Mouse (Mus musculus) heart, embryonic 16.5 days (tissue): ENCODE measurements at regions not wholly inside any gene's neighbourhood (a gene's known extent, or its start where the extent isn't known, plus 50 kb on each side); places are given as distances from the start of the nearest gene placed in this dataset.

Source experiments
- ATAC-seq: fragments of 200-750 bp; cut with Nextera tagmentation; replicated peaks from 2 replicates; pipeline ENCODE4 v1.8.0; 2017; ENCODE audit warnings: moderate number of reproducible peaks; ENCODE audit not compliant: insufficient read depth, low FRiP score; ENCODE audit errors: extremely low read depth
- H3K27ac ChIP-seq: fragments of 300-500 bp; sonication (generic); 2 replicates; pipeline ENCODE4 v1.5.1; 2014; ENCODE audit warnings: mild to moderate bottlenecking, low read length, control low read depth, moderate library complexity
- H3K27me3 ChIP-seq: fragments of 300-500 bp; sonication (generic); 2 replicates; pipeline ENCODE4 v1.6.1; 2014; ENCODE audit warnings: low read length, mixed read lengths; ENCODE audit not compliant: control insufficient read depth, insufficient read depth
- H3K36me3 ChIP-seq: fragments of 300-500 bp; sonication (generic); 2 replicates; pipeline ENCODE4 v1.6.1; 2014; ENCODE audit not compliant: control insufficient read depth, insufficient read depth
- H3K4me1 ChIP-seq: fragments of 300-500 bp; sonication (generic); 2 replicates; pipeline ENCODE4 v1.6.1; 2014; ENCODE audit warnings: low read length, mixed read lengths; ENCODE audit not compliant: control insufficient read depth, insufficient read depth
- H3K4me2 ChIP-seq: fragments of 300-500 bp; sonication (generic); 2 replicates; pipeline ENCODE4 v1.6.1; 2014; ENCODE audit warnings: low read depth, mild to moderate bottlenecking, control low read depth, low read length
- H3K4me3 ChIP-seq: fragments of 300-500 bp; sonication (generic); 2 replicates; pipeline ENCODE4 v1.5.1; 2014; ENCODE audit warnings: mild to moderate bottlenecking, control low read depth, low read length
- H3K9ac ChIP-seq: fragments of 300-500 bp; sonication (generic); 2 replicates; pipeline ENCODE4 v1.6.1; 2014; ENCODE audit warnings: low read length, control low read depth
- H3K9me3 ChIP-seq: fragments of 300-500 bp; sonication (generic); replicated peaks from 2 replicates; pipeline ENCODE4 v1.6.1; 2016; ENCODE audit warnings: low read length; ENCODE audit not compliant: control insufficient read depth
- WGBS: fragments of 180-500 bp; shearing (Covaris S2); extraction: QIAGEN DNeasy Blood & Tissue Kit; methylation state at CpG from one replicate; pipeline ENCODE4 v1.1.7; 2014; 5-methylcytosine and 5-hydroxymethylcytosine counted together

DNA sequence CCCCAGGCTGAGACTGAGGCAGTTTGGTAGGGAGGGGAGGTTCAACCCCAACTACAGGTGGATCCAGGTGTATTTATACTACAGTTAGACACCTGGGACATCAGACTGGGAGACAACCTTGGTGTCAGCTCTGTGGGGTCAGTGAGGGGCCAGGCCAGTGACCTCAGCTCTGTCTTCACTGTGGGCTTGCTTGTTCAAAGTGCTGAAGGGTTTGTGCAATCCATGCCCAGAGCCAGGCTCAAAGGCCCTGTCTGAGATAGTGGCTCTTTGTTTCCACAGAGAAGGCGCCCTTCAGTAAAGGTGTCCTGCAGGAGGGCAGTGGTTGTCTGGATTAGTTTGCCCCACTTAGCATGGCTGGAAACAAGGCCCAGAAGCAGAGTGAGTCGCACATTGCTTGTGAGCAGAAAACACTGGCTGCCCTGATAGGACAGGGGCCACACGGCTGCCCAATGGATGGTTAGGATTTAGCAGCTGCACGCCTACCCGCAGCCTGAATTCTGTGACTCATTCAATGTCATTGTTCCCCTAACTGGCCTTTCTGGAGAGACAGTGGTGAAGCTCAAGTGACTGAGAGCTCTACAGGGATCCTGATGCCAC lies 154.7 kb downstream of the Cdh26 start:
- Histone ChIP-seq H3K27ac (no peak overlapping the region), H3K4me1 (no peaks in the 10 kb centered on the region), H3K27me3 (peaks cover 6% of the 10 kb centered on the region), H3K36me3 (no peaks in the 10 kb centered on the region), H3K9me3 (0 out of 2 replicates have a peak, but pooled peaks cover 2% of the 10 kb centered on the region), H3K4me3 (no peak overlapping the region), H3K4me2 (no peak overlapping the region), H3K9ac (no peak overlapping the region)
- 67% methylated on average over 5 of the region's 5 CpGs for WGBS
- no peak for ATAC-seq

DNA sequence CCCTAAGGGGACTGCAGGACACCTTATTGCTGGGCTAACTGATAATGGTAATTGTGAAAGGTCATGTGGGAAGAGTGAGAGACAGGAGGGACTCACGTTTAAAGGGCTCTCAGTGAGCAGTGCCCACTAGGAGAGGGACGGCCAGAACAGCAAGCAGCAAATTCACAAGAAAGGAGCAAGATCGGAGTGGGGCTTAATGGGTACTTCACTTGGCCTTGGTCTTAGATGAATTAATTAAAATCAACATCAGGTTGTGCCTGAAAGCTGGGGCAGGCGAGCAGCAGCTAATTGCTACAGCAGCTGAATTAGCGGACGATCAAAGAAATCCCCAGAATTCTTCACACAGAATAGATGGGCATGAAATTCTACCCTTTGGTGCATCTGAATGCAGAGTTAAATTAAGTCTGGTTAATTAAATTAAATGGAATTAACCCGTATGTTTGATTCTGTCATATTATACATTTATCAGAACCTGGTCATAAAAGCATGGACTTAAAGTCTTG lies 156.9 kb downstream of the Cdh26 start:
- Histone ChIP-seq H3K9me3 (0 out of 2 replicates have a peak, but pooled peaks cover 2% of the 10 kb centered on the region), H3K4me2 (no peak overlapping the region), H3K36me3 (no peaks in the 10 kb centered on the region), H3K27ac (no peak overlapping the region), H3K4me3 (no peak overlapping the region), H3K27me3 (peaks cover 3% of the 10 kb centered on the region), H3K9ac (no peak overlapping the region), H3K4me1 (no peaks in the 10 kb centered on the region)
- 77% methylated on average over 7 of the region's 7 CpGs for WGBS
- no peak for ATAC-seq

DNA sequence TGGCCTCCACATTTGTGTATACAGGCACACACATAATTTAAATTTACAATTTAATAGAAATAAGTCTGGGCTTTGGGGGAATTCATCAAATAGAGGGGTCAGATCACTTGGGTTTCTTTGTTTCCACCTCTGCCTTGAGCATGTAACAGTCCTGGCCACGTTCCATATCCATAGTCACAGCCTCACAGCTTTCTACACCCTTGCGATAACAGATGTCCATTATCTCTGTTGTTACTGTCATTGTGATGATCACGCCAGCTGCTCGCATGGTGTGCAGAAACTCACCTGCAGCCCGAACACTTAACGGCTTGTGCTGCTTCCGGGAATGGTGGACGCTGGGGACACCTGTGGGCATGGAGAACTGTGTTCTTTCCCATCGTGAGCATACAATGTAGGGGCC lies 163.4 kb downstream of the Cdh26 start:
- Histone ChIP-seq H3K4me3 (no peak overlapping the region), H3K4me2 (no peak overlapping the region)
- ATAC-seq = no peak

GRCm38 (mm10) chr2:178594177-178594576 lies 163.8 kb downstream of the Cdh26 start:
- Histone ChIP-seq H3K4me1 (no peaks in the 10 kb centered on the region), H3K4me2 (no peak overlapping the region), H3K27ac (no peak overlapping the region), H3K36me3 (no peaks in the 10 kb centered on the region), H3K27me3 (no peaks in the 10 kb centered on the region), H3K4me3 (no peak overlapping the region), H3K9ac (no peak overlapping the region), H3K9me3 (peaks cover 4% of the 10 kb centered on the region; the same call in 1 of the 2 replicates)
- ATAC-seq = no peak
- WGBS = 36% methylated on average over 6 of the region's 6 CpGs

More for the DNA sequence above, 163.4 kb downstream of the Cdh26 start:
- Histone ChIP-seq H3K9me3 (no peaks in the 10 kb centered on the region), H3K27me3 (no peaks in the 10 kb centered on the region), H3K4me1 (no peaks in the 10 kb centered on the region), H3K27ac (no peak overlapping the region), H3K9ac (no peak overlapping the region), H3K36me3 (no peaks in the 10 kb centered on the region)
- 50% methylated on average over 9 of the region's 9 CpGs for WGBS

DNA sequence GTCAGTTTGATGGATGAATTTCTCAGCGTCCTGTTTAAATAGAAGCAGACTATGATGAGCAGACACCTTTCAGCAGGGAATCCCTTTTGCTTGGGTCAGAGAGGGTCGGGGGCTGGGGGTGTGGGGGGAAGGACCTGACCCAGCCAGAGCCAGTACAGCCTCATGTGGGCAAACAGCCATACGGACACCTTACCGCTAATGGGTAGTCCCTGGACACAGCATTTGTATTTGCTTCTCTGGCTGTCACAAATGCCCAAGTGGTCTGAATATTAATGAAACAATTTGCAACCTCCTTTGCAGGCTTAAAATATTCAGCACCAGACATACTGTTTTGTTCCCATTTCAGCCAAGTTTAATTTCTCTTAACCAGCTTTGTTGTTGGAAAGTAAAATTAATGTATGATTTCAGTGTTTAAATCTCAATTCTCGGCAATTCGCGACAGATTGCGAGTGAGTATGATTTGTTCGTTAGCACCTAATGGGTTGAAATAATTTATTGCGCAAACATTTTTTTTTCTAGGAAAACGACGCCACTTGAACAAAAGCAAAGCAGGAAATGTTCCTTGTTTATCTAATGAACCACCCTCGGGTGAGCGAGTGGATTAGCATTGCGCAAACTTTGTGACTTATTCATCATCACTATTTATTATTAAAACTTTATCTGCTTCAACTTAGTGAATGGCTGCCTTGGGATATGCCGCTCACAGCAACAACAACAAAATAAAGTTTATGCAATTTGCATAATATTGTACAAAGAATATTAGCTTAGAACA lies 166.2 kb downstream of the Cdh26 start:
- H3K27me3 ChIP-seq = no peaks in the 10 kb centered on the region
- no peak overlapping the region for H3K27ac ChIP-seq
- peaks cover 8% of the 10 kb centered on the region for H3K9me3 ChIP-seq
- no peaks in the 10 kb centered on the region for H3K4me1 ChIP-seq
- H3K9ac ChIP-seq = no peak overlapping the region
- 70% methylated on average over 16 of the region's 16 CpGs for WGBS
- ATAC-seq = no peak
- H3K4me2 ChIP-seq = no peak overlapping the region
- no peak overlapping the region for H3K4me3 ChIP-seq
- no peaks in the 10 kb centered on the region for H3K36me3 ChIP-seq

DNA sequence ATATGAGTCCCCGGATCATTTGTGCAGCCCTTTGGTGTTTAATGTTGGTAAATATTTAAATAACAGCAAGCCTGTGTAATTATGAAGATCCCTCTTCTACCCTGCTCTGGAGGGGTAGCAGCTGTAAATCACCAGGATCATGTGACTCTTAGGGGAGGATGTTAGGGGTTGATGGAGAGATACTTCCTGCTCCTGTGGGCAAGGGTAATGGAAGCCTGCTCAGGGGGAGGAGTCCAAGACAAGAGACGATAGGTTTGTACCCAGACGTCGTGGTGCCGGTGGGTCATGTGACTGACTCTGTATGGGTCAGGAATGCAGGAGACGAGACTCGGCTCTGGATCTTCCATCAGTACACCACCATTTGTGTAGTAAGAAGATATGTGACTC lies 166.7 kb downstream of the Cdh26 start:
- no peak overlapping the region for H3K9ac ChIP-seq
- H3K9me3 ChIP-seq = peaks cover 8% of the 10 kb centered on the region
- no peaks in the 10 kb centered on the region for H3K36me3 ChIP-seq
- no peak overlapping the region for H3K27ac ChIP-seq
- no peak overlapping the region for H3K4me2 ChIP-seq
- no peak overlapping the region for H3K4me3 ChIP-seq
- no peak for ATAC-seq
- H3K27me3 ChIP-seq = no peaks in the 10 kb centered on the region
- WGBS = 56% methylated on average over 7 of the region's 7 CpGs
- H3K4me1 ChIP-seq = no peaks in the 10 kb centered on the region

DNA sequence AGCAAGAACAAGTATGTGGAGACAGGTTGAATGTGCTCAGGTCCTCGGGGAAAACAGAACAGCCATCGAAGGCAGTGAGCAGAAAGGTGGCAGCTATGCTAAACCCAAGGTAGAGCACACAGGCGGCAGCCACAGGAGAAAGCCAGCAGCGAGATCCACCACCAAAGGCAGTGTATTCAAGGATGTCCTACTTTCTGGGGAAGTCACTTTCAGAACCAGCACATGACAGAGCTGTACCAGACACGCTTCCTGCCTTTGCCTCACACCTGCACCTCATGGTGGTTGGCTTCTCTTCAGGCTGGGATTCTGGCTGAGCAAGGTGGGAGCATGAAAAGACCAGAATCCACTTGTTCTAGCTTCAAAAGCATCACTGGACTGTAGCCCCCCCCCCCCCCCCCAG lies 168.0 kb downstream of the Cdh26 start:
- H3K9ac ChIP-seq = no peak overlapping the region
- H3K4me2 ChIP-seq = no peak overlapping the region
- H3K36me3 ChIP-seq = no peaks in the 10 kb centered on the region
- peaks cover 8% of the 10 kb centered on the region for H3K9me3 ChIP-seq
- H3K27me3 ChIP-seq = no peaks in the 10 kb centered on the region
- 91% methylated on average over 5 of the region's 5 CpGs for WGBS
- no peak overlapping the region for H3K4me3 ChIP-seq
- no peaks in the 10 kb centered on the region for H3K4me1 ChIP-seq
- no peak overlapping the region for H3K27ac ChIP-seq
- no peak for ATAC-seq

DNA sequence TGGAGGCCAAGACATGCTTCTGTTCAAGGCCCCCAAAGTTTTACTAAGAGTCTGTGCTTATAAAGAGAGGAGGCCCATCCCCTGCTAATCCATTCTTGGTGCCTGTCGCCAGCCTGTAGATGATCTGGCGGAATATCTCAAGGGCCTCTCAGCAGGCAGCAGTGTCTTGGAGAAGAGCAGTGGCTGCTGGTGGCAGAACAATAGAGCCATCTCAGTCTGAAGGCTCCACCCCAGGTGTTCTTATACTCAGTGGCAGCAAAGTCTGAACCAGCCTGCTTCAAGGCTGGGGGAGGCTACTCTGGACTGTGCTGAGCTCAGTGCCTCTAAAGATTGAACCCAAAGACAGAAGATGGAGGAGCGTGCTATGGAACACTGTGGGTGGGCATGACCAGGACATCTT lies 168.5 kb downstream of the Cdh26 start:
- no peaks in the 10 kb centered on the region for H3K4me1 ChIP-seq
- no peaks in the 10 kb centered on the region for H3K27me3 ChIP-seq
- no peak for ATAC-seq
- no peak overlapping the region for H3K4me3 ChIP-seq
- H3K27ac ChIP-seq = no peak overlapping the region
- H3K36me3 ChIP-seq = no peaks in the 10 kb centered on the region
- 84% methylated on average over 3 of the region's 3 CpGs for WGBS
- no peak overlapping the region for H3K9ac ChIP-seq
- peaks cover 8% of the 10 kb centered on the region for H3K9me3 ChIP-seq
- no peak overlapping the region for H3K4me2 ChIP-seq

DNA sequence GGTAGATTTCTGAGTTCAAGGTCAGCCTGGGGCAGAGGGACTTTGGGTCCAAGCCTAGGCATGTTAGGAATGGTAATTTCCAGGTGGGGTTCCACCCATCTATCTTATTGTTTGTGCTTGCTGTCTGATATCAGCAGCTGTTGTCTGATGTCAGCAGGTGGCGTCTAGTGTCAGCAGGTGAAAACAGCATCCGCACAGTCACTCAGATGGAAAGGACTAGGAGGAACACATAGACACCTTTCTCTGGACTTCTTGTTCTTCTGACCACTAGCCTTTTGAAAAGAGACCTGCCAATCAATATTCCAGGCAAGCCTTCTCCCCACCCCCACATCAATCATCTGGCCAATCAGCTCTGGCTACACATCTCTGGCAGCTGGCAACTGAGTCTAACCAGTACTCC lies 173.1 kb downstream of the Cdh26 start:
- ATAC-seq = no peak
- Histone ChIP-seq H3K27ac (no peak overlapping the region), H3K4me1 (peaks cover 9% of the 10 kb centered on the region; the same call in 1 of the 2 replicates), H3K36me3 (no peaks in the 10 kb centered on the region), H3K27me3 (no peaks in the 10 kb centered on the region), H3K4me2 (no peak overlapping the region), H3K9me3 (peaks cover 8% of the 10 kb centered on the region), H3K4me3 (no peak overlapping the region), H3K9ac (no peak overlapping the region)
- whole genome bisulfite sequencing = 75% methylated on average over 2 of the region's 2 CpGs
